Mouse (Mus musculus): Measurements from ENCODE around the gene Rab1b.
A peak's percentile ranks its signal among the peaks of the same experiment; 100 is the strongest.

Gene Rab1b

DNA sequence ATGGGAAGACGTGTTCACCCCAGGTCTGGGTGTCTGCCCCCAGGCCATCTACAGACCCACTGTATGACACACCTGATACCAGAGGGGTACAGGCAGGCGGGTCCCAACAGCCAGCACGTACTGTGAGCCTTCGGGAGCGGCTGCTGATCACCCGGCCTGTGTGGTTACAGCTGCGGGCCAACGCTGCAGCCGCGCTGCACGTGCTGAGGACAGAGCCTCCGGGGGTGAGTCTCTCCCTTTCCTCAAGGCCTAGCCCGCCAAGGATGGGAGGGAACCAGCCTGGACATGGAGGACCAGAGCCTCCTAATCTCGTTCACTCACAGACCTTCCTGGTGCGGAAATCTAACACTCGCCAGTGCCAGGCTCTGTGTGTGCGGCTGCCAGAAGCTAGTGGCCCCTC is 55.8 kb downstream of the Rab1b start:
- DNase-seq (ENCODE audit: low read depth): no peak

DNA sequence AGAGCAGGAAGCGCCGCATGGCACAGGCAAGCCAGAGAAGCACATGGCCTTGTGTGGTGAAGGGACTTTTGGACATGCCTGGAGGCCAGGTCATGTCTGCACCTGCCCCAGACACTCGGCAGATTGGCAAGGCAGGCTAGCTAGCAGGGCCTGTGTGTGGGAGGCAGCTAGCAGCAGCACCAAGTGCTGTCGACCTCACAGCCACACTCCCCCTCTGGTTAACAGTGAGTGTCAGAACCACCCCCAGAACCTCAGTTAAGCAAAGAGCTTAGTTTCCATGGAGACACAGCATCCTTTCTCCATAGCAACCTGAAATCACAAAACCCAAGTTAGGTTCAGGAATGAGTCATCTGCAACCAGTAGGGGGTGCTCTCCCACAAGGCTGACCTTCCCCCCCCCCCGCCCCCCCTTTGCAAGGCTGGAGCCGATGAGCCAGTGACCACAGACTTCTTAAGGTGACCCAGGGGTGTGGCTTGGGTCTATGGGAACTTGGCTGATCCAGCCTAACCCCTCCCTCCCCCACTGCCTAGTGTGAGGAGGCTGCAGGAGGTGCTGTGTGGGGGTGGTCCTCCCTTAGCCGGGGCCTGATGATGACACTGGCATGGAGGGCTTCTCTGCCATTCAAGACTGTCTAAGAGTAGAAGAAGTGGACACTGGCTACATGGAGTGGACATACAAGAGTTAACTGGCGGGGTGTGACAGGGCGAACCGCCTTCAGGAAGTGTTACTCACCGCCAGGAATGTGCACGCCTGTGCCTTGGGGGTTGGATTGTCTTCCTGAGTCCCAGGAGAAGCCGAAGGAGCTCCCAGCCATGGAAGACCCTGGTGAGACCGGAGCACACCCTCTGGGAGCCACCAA is 56.6 kb downstream of the Rab1b start, which contains the start of gene Rin1:
TSS of gene Rin1 (plus strand) at position 435 of the 859 bp plus-strand sequence.
- DNase-seq (ENCODE audit: low read depth): peak; percentile 81

DNA sequence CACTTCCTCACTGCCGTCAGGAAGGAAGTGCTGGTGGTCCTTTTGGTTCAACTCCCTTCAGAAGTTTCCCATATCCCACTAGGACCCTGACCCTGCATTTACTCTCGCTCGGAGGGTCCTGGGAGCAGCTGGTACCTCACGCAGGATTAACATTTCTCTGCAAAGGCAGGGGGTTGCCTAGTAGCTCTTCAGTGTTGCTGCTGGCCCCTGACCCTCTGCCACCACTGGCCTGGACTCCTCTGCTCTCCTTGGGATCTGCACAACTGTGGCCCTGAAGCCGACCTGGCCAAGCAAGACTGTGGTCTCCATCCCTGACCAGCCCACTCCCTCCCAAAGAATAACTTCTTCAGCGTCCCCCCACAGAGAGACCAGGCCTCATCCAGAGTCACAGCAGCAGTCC is 57.5 kb downstream of the Rab1b start:
- DNase-seq (ENCODE audit: low read depth): no peak

Data from induced T-regulatory cell, adult 2 months (primary cell).